Mouse (Mus musculus) embryonic facial prominence, embryonic 14.5 days (tissue): ENCODE measurements at regions not wholly inside any gene's neighbourhood (a gene's known extent, or its start where the extent isn't known, plus 50 kb on each side); places are given as distances from the start of the nearest gene placed in this dataset.

Experiments
- ATAC-seq: fragments of 200-750 bp; cut with Nextera tagmentation; 2 replicates; pipeline ENCODE4 v1.8.0; 2017; ENCODE audit warnings: low read depth, moderate number of reproducible peaks, moderate TSS enrichment
- DNase-seq: peaks from one replicate; pipeline ENCODE4 v3.0.0-alpha.2; 2015; ENCODE audit warnings: low spot score
- H3K27ac ChIP-seq: fragments of 300-500 bp; sonication (generic); replicated peaks from 2 replicates; pipeline ENCODE4 v1.5.1; 2014; ENCODE audit warnings: low read depth, mild to moderate bottlenecking, low read length, moderate library complexity
- H3K27me3 ChIP-seq: fragments of 300-500 bp; sonication (generic); replicated peaks from 2 replicates; pipeline ENCODE4 v1.6.1; 2014; ENCODE audit warnings: low read length; ENCODE audit not compliant: control insufficient read depth, insufficient read depth
- H3K36me3 ChIP-seq: fragments of 300-500 bp; sonication (generic); 2 replicates; pipeline ENCODE4 v1.6.1; 2014; ENCODE audit warnings: low read length, mixed read lengths; ENCODE audit not compliant: control insufficient read depth, insufficient read depth
- H3K4me1 ChIP-seq: fragments of 300-500 bp; sonication (generic); 2 replicates; pipeline ENCODE4 v1.6.1; 2014; ENCODE audit warnings: antibody characterized with exemption, low read length; ENCODE audit not compliant: control insufficient read depth, insufficient read depth
- H3K4me2 ChIP-seq: fragments of 300-500 bp; sonication (generic); 2 replicates; pipeline ENCODE4 v1.6.1; 2014; ENCODE audit warnings: low read depth, mild to moderate bottlenecking, low read length, moderate library complexity, mixed read lengths
- H3K4me3 ChIP-seq: fragments of 300-500 bp; sonication (generic); 2 replicates; pipeline ENCODE4 v1.5.1; 2014; ENCODE audit warnings: low read depth, mild to moderate bottlenecking, low read length
- H3K9ac ChIP-seq: fragments of 300-500 bp; sonication (generic); 2 replicates; pipeline ENCODE4 v1.6.1; 2014; ENCODE audit warnings: low read depth, mild to moderate bottlenecking, low read length, moderate library complexity, mixed read lengths
- H3K9me3 ChIP-seq: fragments of 300-500 bp; sonication (generic); 2 replicates; pipeline ENCODE4 v1.6.1; 2016; ENCODE audit warnings: low read length; ENCODE audit not compliant: control insufficient read depth
- WGBS: fragments of 180-500 bp; shearing (Covaris S2); extraction: QIAGEN DNeasy Blood & Tissue Kit; methylation state at CpG from one replicate; pipeline ENCODE4 v1.1.7; 2014; 5-methylcytosine and 5-hydroxymethylcytosine counted together

DNA sequence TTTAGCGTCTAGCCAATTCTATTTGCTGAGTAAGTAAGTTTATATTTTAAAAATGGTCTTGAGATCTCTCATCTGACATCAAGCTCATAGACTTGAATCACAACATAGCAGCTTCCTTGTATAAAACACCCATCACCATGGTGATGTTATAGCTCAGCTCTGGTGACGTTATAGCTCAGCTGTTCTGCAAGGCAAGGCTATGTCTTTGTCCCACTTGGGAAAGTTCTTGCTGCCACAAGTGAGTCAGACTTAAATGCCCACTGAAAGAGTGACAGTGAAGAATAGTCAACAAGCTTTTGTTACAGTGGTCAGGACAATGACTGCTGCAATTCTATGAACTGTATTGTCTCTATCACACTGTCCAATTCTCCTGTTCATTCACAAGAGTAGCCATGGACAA, 122.2 kb upstream of the Satb2 start:
- no peaks in the 10 kb centered on the region for H3K36me3 ChIP-seq
- H3K9me3 ChIP-seq = no peaks in the 10 kb centered on the region
- H3K4me3 ChIP-seq = no peak overlapping the region
- no peak overlapping the region for H3K9ac ChIP-seq
- no peak for DNase-seq
- peaks cover 15% of the 10 kb centered on the region for H3K4me1 ChIP-seq
- WGBS = 87% methylated on average over 2 of the region's 2 CpGs
- H3K4me2 ChIP-seq = no peak overlapping the region
- H3K27ac ChIP-seq = no peak overlapping the region
- no peaks in the 10 kb centered on the region for H3K27me3 ChIP-seq
- ATAC-seq = no peak

- Histone ChIP-seq H3K4me1 (no peaks in the 10 kb centered on the region), H3K4me3 (no peak overlapping the region), H3K36me3 (no peaks in the 10 kb centered on the region), H3K27ac (no peak overlapping the region), H3K27me3 (no peaks in the 10 kb centered on the region), H3K4me2 (no peak overlapping the region), H3K9me3 (0 out of 2 replicates have a peak, but pooled peaks cover 3% of the 10 kb centered on the region), H3K9ac (no peak overlapping the region)
- ATAC-seq (no peak), DNase-seq (peak; percentile 63)
- 49% methylated on average over 10 of the region's 10 CpGs for whole genome bisulfite sequencing
Observed at GRCm38 (mm10) chr1:57107308-57107707, 128.9 kb upstream of the Satb2 start.

- Histone ChIP-seq H3K4me1 (peaks cover 7% of the 10 kb centered on the region; the same call in 1 of the 2 replicates), H3K9ac (no peak overlapping the region), H3K36me3 (no peaks in the 10 kb centered on the region), H3K27ac (no peak overlapping the region), H3K4me3 (no peak overlapping the region), H3K27me3 (no peaks in the 10 kb centered on the region), H3K4me2 (no peak overlapping the region), H3K9me3 (no peaks in the 10 kb centered on the region)
- ATAC-seq (no peak), DNase-seq (peak; percentile 28)
- WGBS = 48% methylated on average over 2 of the region's 2 CpGs
Observed at GRCm38 (mm10) chr1:57120678-57121077, 142.2 kb upstream of the Satb2 start.

DNA sequence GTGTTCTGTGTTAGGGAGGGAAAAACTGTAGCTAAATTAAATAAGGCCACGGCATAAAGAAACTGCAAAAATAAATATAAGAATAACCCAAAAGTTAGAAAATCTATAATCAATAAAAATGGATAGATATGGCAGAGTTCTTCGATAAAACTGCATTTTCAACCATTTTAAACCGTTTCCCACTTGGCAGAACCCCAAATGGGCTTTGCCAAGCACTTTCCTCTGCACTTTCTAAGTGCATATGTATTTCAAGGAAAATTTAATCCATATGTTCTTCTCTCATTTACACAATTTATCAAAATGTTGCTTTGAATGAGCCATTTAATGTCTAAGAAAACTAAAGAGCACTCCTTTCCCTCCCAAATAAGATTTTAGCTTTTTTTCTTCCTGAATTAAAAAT, 165.7 kb upstream of the Satb2 start:
- no peak overlapping the region for H3K9ac ChIP-seq
- H3K27me3 ChIP-seq = no peaks in the 10 kb centered on the region
- no peak overlapping the region for H3K27ac ChIP-seq
- no peaks in the 10 kb centered on the region for H3K4me1 ChIP-seq
- H3K4me2 ChIP-seq = no peak overlapping the region
- WGBS = 50% methylated on average over 3 of the region's 3 CpGs
- no peak overlapping the region for H3K4me3 ChIP-seq
- no peak for ATAC-seq
- DNase-seq = peak; percentile 52
- no peaks in the 10 kb centered on the region for H3K36me3 ChIP-seq
- H3K9me3 ChIP-seq = no peaks in the 10 kb centered on the region

DNA sequence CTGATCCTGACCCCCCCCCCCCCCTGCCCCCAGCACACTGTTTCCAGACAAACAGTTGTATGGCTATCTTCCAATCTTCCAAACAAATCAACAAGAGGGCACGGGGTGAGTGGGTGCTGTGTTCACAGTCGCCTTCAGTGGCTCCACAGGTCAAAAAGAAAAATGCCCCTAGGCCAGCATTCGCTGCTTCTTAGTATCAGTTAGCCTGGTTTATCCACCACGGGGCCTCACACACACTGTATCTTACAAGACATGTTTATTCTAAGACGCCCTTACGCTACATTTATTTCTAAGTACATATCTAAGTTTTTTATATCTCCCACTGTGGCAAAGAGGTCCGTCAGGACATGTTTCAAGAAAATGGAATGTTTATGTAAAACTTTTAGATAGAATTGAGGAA, 177.4 kb upstream of the Satb2 start:
- Histone ChIP-seq H3K9me3 (no peaks in the 10 kb centered on the region), H3K9ac (no peak overlapping the region), H3K27ac (no peak overlapping the region), H3K4me3 (no peak overlapping the region), H3K4me1 (peaks cover 4% of the 10 kb centered on the region; the same call in 1 of the 2 replicates), H3K4me2 (no peak overlapping the region), H3K27me3 (no peaks in the 10 kb centered on the region), H3K36me3 (no peaks in the 10 kb centered on the region)
- 77% methylated on average over 7 of the region's 7 CpGs for WGBS
- ATAC-seq = no peak
- DNase-seq = no peak

GRCm38 (mm10) chr1:57164443-57164842, 186.0 kb upstream of the Satb2 start:
- WGBS = 94% methylated on average over 1 of the region's 1 CpGs
- no peak overlapping the region for H3K4me2 ChIP-seq
- H3K36me3 ChIP-seq = no peaks in the 10 kb centered on the region
- no peak overlapping the region for H3K4me3 ChIP-seq
- DNase-seq (no peak), ATAC-seq (no peak)
- 0 out of 2 replicates have a peak, but pooled peaks cover 3% of the 10 kb centered on the region for H3K4me1 ChIP-seq
- no peak overlapping the region for H3K27ac ChIP-seq
- no peak overlapping the region for H3K9ac ChIP-seq
- no peaks in the 10 kb centered on the region for H3K27me3 ChIP-seq
- 0 out of 2 replicates have a peak, but pooled peaks cover 3% of the 10 kb centered on the region for H3K9me3 ChIP-seq

DNA sequence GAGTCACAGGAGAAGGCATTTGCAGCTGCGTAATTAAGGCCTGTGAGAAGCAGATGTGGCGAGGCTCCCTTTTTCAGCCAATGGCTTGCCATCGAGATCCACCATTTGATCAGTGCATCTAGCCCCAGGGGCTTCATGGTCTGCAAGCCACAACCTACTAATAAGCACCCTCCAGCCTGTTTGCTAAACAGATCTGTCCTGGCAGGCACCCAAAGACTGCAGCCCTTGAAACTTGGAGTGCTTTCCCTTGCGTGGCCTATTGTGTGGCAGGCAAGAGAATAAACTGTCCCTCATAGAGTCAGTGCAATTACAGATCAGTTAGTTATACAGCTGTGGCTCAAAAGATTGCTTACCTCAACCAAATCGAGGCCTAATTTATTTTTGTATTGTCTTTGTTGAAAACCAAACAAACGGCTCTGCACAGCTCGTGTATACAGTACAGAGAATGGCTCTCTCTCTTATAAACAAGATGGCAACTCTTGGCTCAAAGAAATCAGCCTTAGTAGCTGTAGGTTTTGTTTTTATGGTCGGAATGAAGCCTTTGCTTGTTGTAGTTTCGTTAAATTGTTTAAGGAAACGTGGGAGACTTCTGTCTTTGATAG, 195.9 kb upstream of the Satb2 start:
- H3K4me3 ChIP-seq = no peak overlapping the region
- no peak overlapping the region for H3K9ac ChIP-seq
- ATAC-seq (peak; percentile 70; the same call in 1 of the 2 replicates), DNase-seq (peak; percentile 89)
- no peaks in the 10 kb centered on the region for H3K36me3 ChIP-seq
- no peak overlapping the region for H3K27ac ChIP-seq
- H3K9me3 ChIP-seq = no peaks in the 10 kb centered on the region
- no peaks in the 10 kb centered on the region for H3K27me3 ChIP-seq
- 46% methylated on average over 10 of the region's 10 CpGs for whole genome bisulfite sequencing
- H3K4me2 ChIP-seq = no peak overlapping the region
- peaks cover 3% of the 10 kb centered on the region; the same call in 1 of the 2 replicates for H3K4me1 ChIP-seq

DNA sequence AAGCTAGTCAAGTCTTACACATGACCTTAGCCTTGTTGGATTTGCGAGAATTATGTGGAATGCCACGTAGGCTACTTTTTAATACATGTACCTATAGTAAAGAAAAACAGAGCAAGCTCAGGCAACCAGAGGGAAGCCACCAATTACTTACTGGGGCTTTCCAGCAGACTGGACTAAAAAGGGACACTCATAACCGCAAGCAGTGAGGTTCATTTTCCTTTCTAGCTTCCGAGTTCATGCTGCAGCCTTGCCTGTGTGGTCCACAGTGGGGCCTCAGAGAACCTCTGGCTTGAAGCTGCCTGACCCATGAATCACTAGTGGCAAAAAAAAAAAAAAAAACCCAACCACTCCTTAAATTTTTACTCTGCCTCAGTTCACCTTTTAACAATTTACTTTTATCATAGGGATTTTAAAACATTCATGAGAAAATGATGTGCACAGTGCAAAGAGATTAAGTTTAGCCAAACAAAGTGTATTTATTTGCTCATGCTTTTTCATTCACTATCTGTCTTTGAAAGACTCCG, 188.6 kb upstream of the 1700066M21Rik start:
- no peak for ATAC-seq
- Histone ChIP-seq H3K9ac (no peak overlapping the region), H3K4me3 (no peak overlapping the region), H3K27ac (no peak overlapping the region), H3K9me3 (no peaks in the 10 kb centered on the region), H3K27me3 (no peaks in the 10 kb centered on the region), H3K4me2 (no peak overlapping the region), H3K4me1 (no peaks in the 10 kb centered on the region), H3K36me3 (no peaks in the 10 kb centered on the region)
- DNase-seq = no peak
- 79% methylated on average over 5 of the region's 5 CpGs for WGBS

GRCm38 (mm10) chr1:57201274-57201673, 176.1 kb upstream of the 1700066M21Rik start:
- no peaks in the 10 kb centered on the region for H3K36me3 ChIP-seq
- no peak overlapping the region for H3K27ac ChIP-seq
- no peak for ATAC-seq
- H3K4me2 ChIP-seq = no peak overlapping the region
- 0 out of 2 replicates have a peak, but pooled peaks cover 3% of the 10 kb centered on the region for H3K4me1 ChIP-seq
- WGBS = 88% methylated on average over 6 of the region's 6 CpGs
- H3K9me3 ChIP-seq = no peaks in the 10 kb centered on the region
- no peak overlapping the region for H3K4me3 ChIP-seq
- no peak for DNase-seq
- H3K9ac ChIP-seq = no peak overlapping the region
- H3K27me3 ChIP-seq = peaks cover 5% of the 10 kb centered on the region; the same call in 1 of the 2 replicates
